Mouse (Mus musculus): ENCODE results near the gene Olfr996. TPM values are rescaled to one million over a fixed set of nuclear protein-coding genes. Genes with fewer than 3 reads are reported as not detected.
"Not testable (repeated sequence)": the region's sequence is repeated elsewhere in the genome, so short reads cannot be mapped to it uniquely, and the experiment has no call there.

Gene Olfr996
- total RNA-seq (2015) (not detected in 2 replicates), total RNA-seq (2017) (not detected in 2 replicates)

DNA sequence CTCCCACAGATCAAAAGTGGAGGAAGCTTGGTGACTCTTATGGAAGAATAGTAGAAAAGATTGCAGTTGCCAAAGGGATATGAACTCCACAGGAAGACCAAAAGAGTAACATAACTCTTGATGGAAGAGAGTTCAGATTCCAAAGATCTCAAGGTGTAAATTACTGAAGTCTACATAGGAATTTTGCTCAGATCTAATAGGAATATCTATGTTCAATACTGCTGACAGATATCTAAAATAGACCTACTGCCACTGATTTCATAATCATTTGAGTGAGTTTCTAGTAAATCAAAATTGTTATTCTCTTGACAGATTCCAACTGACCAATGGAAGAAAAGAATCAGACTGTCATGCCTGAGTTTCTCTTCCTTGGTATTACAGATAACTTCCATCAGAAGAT is at the start of gene Olfr996:
Gene Olfr996 (plus strand): TSS at position 301 of the 400 bp plus-strand sequence.
- no peak for ATAC-seq (replicated peaks; ENCODE audit: poor library complexity)

DNA sequence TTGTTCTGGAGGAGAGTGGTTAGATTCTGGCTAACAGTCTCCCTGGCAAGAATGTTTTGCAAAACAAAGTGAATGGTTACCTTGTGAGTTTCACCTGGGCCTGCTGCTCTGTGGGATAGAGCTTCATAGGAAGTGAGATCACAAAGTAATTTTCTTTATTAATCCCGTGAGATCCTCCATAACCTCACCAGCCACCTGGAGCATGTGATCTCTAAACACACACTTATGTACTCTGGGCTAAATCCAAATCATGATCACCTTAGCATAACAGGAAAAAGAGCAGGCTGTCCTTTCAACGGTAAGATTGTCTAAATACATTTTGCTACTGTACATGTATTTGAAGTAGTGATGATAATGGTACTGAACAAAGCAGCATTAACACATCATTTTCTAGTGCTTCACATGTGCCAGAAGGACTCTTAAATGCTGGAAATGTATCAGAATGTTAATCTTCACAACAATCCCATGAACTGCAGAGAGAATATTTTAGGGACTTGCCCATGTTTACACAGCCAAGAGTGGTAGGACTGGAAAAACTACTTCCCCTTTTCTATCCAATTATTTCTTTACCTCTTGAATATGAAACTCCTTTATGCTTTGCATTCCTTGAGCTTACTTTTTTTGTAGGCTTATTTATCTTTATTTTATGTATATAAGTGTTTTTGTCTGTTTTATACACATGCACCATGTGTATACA is 46.8 kb upstream of the Olfr996 start:
- no peak for ATAC-seq (replicated peaks; ENCODE audit: poor library complexity)

DNA sequence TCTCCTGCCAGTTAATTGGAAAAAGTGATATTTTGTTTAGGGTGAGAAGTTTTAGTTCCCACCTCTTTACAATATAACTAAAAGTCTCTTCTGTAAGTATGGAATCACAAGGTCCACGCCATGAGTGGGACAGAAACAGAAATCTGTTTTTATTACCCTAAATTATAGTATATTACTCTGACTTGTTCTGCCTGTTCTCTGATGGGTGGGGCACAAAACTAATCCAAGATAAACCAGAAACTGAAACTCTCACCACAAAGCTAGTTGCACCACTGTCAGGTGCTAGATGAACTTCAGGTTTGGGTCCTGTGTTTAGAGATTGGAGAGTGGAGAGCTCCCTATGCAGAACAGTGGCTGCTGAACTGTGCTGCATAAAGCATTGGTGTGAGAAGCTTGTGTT is 45.1 kb upstream of the Olfr996 start:
- ATAC-seq (replicated peaks; ENCODE audit: poor library complexity) = no peak

DNA sequence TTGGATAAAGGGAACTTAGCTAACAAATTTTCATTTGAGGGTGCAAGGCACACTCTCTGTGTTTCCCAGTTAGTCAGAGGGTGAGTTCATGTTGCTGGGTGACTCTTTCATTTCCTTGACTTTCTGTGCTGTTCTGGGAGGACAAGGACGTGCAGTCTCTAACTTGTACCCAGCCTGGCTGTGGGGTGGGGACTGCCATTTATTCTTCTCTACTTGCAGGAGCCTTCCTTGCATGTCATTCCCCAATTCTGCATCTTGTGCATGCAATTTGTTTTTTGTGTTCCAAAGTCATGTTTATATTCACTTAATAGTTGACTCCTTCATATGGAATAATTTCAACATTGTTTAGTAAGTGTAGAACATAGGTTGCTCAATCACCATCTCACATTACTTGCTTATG is 24.2 kb upstream of the Olfr996 start:
- no peak for ATAC-seq (replicated peaks; ENCODE audit: poor library complexity)

DNA sequence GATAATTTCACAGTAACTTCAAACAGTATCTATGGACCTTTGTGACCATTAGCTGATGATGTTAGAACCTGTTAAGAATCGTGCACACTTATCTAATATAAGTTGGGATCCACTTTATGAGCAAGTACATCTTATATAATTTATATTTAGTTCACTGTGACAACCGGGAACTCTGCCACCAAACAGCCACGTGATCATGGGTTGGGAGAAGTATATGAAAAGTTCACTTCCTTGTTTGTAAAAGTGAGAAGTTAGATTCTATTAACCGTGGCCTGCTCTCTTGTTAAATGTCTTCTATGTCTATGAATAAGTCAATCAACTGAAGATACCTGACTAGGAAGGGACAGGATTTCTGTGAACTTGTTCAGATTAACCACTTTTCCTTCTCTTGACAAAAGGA is 18.8 kb upstream of the Olfr996 start:
- ATAC-seq (replicated peaks; ENCODE audit: poor library complexity) = peak; percentile 37; the same call in 1 of the 2 replicates

DNA sequence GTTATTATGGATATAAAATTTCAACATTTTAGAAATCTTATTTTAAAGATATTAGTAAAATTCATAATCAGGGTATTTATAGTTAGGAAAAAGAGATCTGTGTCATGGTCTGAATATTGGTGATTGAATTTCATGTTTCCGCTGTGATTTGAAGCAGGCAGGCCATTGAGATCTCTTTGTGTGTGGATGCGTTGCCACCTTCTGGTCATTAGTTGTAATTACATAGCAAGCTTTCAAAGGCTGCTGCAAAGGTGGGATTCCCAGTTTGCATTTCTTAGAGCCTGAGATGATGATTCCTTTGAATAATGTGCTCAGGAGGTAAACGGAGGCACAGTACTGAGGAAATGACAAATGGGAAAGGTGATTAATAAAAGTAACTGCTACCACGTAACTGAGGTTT is 17.8 kb upstream of the Olfr996 start:
- peak; percentile 95 for ATAC-seq (replicated peaks; ENCODE audit: poor library complexity)

DNA sequence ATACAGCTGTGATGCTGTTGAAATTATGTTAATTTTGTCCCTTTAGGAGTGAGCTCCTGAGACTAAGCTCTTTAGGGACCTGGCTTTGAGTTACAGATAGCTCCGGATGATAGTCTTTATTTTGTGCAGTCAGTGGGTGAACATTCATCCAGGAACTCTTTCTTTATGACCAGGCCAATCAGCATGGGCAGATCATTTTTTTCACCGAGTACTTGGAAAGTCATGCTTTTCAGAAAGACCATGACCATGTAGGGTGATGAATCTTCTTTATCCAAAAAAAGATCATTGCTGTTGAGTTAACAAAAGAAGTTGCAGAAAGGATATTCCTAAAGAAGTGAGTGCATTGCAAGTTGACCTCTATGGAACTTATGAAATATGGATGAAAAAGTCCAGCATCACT is 9.6 kb downstream of the Olfr996 start, which contains the start of gene Olfr998:
Gene Olfr998 (plus strand): TSS at position 301 of the 400 bp plus-strand sequence.
- not testable (repeated sequence) for ATAC-seq (replicated peaks; ENCODE audit: poor library complexity)

DNA sequence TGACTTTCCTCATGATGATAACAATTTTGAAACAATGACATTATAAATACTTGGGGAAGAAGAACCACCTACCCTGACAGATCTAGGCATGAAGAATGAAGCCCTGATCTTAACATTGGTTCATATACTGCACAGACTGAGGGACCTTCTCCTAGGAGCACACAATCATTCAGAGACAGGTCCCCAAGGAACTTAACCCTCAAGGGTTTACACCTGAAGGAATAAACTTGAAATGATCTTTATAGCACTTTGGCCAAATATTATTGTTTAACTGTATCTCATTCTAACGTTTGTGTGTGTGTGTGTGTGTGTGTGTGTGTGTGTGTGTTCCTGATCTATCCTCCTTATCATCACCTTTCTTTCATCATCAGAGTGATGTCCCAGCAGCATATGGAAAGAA is 32.8 kb downstream of the Olfr996 start, which contains the start of gene Olfr1000:
Gene Olfr1000 (minus strand): TSS at position 101 of the 400 bp plus-strand sequence.
- no peak for ATAC-seq (replicated peaks; ENCODE audit: poor library complexity)

Other genes with a start within 250 kb of the Olfr996 start
- not detected in 2 replicates for gene Olfr987, start 239.9 kb upstream of the Olfr996 start, total RNA-seq (2015)
- not detected in 2 replicates for gene Olfr987, start 239.9 kb upstream of the Olfr996 start, total RNA-seq (2017)
- gene Olfr988, start 216.0 kb upstream of the Olfr996 start, total RNA-seq (2015) = not detected in 2 replicates
- not detected in 2 replicates for gene Olfr988, start 216.0 kb upstream of the Olfr996 start, total RNA-seq (2017)
- gene Olfr992, start 169.7 kb upstream of the Olfr996 start, total RNA-seq (2015) = not detected in 2 replicates
- gene Olfr992, start 169.7 kb upstream of the Olfr996 start, total RNA-seq (2017) = not detected in 2 replicates
- gene Olfr993, start 164.3 kb upstream of the Olfr996 start, total RNA-seq (2015) = not detected in 2 replicates
- gene Olfr993, start 164.3 kb upstream of the Olfr996 start, total RNA-seq (2017) = not detected in 2 replicates
- not detected in 2 replicates for gene Olfr994, start 142.8 kb upstream of the Olfr996 start, total RNA-seq (2015)
- gene Olfr994, start 142.8 kb upstream of the Olfr996 start, total RNA-seq (2017) = not detected in 2 replicates
- not detected in 2 replicates for gene Olfr995, start 135.6 kb upstream of the Olfr996 start, total RNA-seq (2015)
- not detected in 2 replicates for gene Olfr995, start 135.6 kb upstream of the Olfr996 start, total RNA-seq (2017)
- gene 4833423E24Rik, start 60.2 kb upstream of the Olfr996 start, total RNA-seq (2015) = not detected in 2 replicates
- not detected in 2 replicates for gene 4833423E24Rik, start 60.2 kb upstream of the Olfr996 start, total RNA-seq (2017)
- not detected in 2 replicates for gene Olfr998, start 9.7 kb downstream of the Olfr996 start, total RNA-seq (2015)
- not detected in 2 replicates for gene Olfr998, start 9.7 kb downstream of the Olfr996 start, total RNA-seq (2017)
- not detected in 2 replicates for gene Olfr1000, start 32.7 kb downstream of the Olfr996 start, total RNA-seq (2015)
- not detected in 2 replicates for gene Olfr1000, start 32.7 kb downstream of the Olfr996 start, total RNA-seq (2017)
- not detected in 2 replicates for gene Olfr1002, start 71.5 kb downstream of the Olfr996 start, total RNA-seq (2015)
- not detected in 2 replicates for gene Olfr1002, start 71.5 kb downstream of the Olfr996 start, total RNA-seq (2017)
- not detected in 2 replicates for gene Olfr154, start 85.2 kb downstream of the Olfr996 start, total RNA-seq (2015)
- not detected in 2 replicates for gene Olfr154, start 85.2 kb downstream of the Olfr996 start, total RNA-seq (2017)
- gene Olfr1006, start 99.6 kb downstream of the Olfr996 start, total RNA-seq (2015) = not detected in 2 replicates
- gene Olfr1006, start 99.6 kb downstream of the Olfr996 start, total RNA-seq (2017) = not detected in 2 replicates
- gene Olfr1008, start 110.2 kb downstream of the Olfr996 start, total RNA-seq (2015) = not detected in 2 replicates
- gene Olfr1008, start 110.2 kb downstream of the Olfr996 start, total RNA-seq (2017) = not detected in 2 replicates
- gene Olfr1009, start 136.2 kb downstream of the Olfr996 start, total RNA-seq (2015) = not detected in 2 replicates
- not detected in 2 replicates for gene Olfr1009, start 136.2 kb downstream of the Olfr996 start, total RNA-seq (2017)
- not detected in 2 replicates for gene Olfr1012, start 183.6 kb downstream of the Olfr996 start, total RNA-seq (2015)
- not detected in 2 replicates for gene Olfr1012, start 183.6 kb downstream of the Olfr996 start, total RNA-seq (2017)
- gene Olfr1013, start 187.9 kb downstream of the Olfr996 start, total RNA-seq (2015) = not detected in 2 replicates
- not detected in 2 replicates for gene Olfr1013, start 187.9 kb downstream of the Olfr996 start, total RNA-seq (2017)
- not detected in 2 replicates for gene Olfr1014, start 193.5 kb downstream of the Olfr996 start, total RNA-seq (2015)
- not detected in 2 replicates for gene Olfr1014, start 193.5 kb downstream of the Olfr996 start, total RNA-seq (2017)
- not detected in 2 replicates for gene Olfr1015, start 202.8 kb downstream of the Olfr996 start, total RNA-seq (2015)
- gene Olfr1015, start 202.8 kb downstream of the Olfr996 start, total RNA-seq (2017) = not detected in 2 replicates
- gene Olfr1016, start 223.3 kb downstream of the Olfr996 start, total RNA-seq (2015) = not detected in 2 replicates
- gene Olfr1016, start 223.3 kb downstream of the Olfr996 start, total RNA-seq (2017) = not detected in 2 replicates
- not detected in 2 replicates for gene Olfr1018, start 239.3 kb downstream of the Olfr996 start, total RNA-seq (2015)
- gene Olfr1018, start 239.3 kb downstream of the Olfr996 start, total RNA-seq (2017) = not detected in 2 replicates